10 mouse cellular contexts compared by ENCODE assay signal in the genomic region with DNA sequence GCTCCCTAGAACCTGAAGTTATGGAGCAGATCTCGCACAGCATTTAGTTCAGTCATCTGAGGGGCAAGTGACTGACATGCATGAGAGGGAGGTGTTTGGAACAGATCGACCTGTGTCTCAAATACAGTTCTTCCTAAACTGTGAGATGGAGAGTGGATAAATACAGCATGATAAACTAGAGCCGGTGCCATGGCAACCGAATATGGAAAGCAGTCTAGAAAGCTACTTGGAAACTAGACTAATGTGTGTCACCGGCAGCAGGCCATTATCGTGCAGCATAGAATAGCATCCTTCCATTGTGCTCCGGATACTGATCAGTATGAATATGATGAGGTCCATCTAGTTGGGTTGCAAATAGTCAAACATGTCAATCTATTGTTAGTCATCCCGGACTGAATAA. TPM values are rescaled to one million over a fixed set of nuclear protein-coding genes. Genes with fewer than 3 reads are reported as not detected.
DNase-seq lines count a peak whose midpoint lies in the region; ATAC-seq and TF ChIP-seq lines count a peak whose summit lies in the region.
"Had no signal": no experiment of that assay in that cellular context is flagged by ENCODE, and none has a peak within 500 bp of the region (broad histone marks: within the 10 kb centered on the region; RNA-seq: fewer than 3 reads in every experiment).

No protein-coding gene starts in this region.

- H3K27ac ChIP-seq in forebrain, postnatal 0 days (ENCODE audit: low read depth, low read length), result peak overlapping the region; percentile 45; the same call in 1 of the 2 replicates

- no peak overlapping the region for H3K9ac ChIP-seq in forebrain, postnatal 0 days

- no peaks in the 10 kb centered on the region for H3K9me3 ChIP-seq in forebrain, postnatal 0 days (ENCODE audit: low read length)

- peak; percentile 84 for ATAC-seq in forebrain, postnatal 0 days

- no peak overlapping the region for H3K4me2 ChIP-seq in forebrain, postnatal 0 days (ENCODE audit: low read depth)

- no peaks in the 10 kb centered on the region for H3K27me3 ChIP-seq in forebrain, postnatal 0 days (ENCODE audit: insufficient read depth, low read length)

- H3K36me3 ChIP-seq in forebrain, postnatal 0 days (ENCODE audit: insufficient read depth), result no peaks in the 10 kb centered on the region

- TF ChIP-seq CTCF in forebrain, postnatal 0 days (IDR thresholded peaks at IDR 0.05; ENCODE audit: low read depth), result no peak

- H3K4me3 ChIP-seq in forebrain, postnatal 0 days (ENCODE audit: low read depth, low read length), result no peak overlapping the region

- intact Hi-C loops in left cerebral cortex, postnatal 36 days (cut with DNase I), result no loop called here
- intact Hi-C loops in left cerebral cortex, postnatal 25 days (cut with DNase I), result no loop called here

- peaks cover 9% of the 10 kb centered on the region; the same call in 1 of the 2 replicates for H3K4me1 ChIP-seq in forebrain, postnatal 0 days (ENCODE audit: insufficient read depth)

- DNase-seq in left cerebral cortex, adult 18-20 months (ENCODE audit: low spot score in 2 of 2), result peak; percentile 48 to 56
- DNase-seq in left cerebral cortex, postnatal 36 days (ENCODE audit: low spot score in 2 of 2), result no peak
- DNase-seq in forebrain, postnatal 0 days, result peak; percentile 74
- peak; percentile 64 to 80 for DNase-seq in left cerebral cortex, postnatal 25 days (ENCODE audit: low spot score in 2 of 2)
- DNase-seq in right cerebral cortex, postnatal 4 days, result peak; percentile 51
- DNase-seq in adrenal gland, postnatal 10 days, result no peak
- no peak for DNase-seq in c-Kit-positive CD71-positive TER-119-positive erythroid progenitor cells, embryonic 14.5 days (ENCODE audit: low spot score)
- DNase-seq: embryo, embryonic 11 days; gastrocnemius, postnatal 10 days; kidney, postnatal 25 days had no signal

- 59% methylated on average over 8 of the region's 8 CpGs for WGBS in forebrain, postnatal 0 days

RNA-seq across cellular contexts. Expression of a gene that starts 17.5 kb away (rescaled TPM):
- total RNA-seq in left cerebral cortex, adult 18-20 months (2021), result 100 to 1,000 TPM; 202 to 221 TPM
- total RNA-seq in left cerebral cortex, postnatal 36 days (2021), result 100 to 1,000 TPM; 211 to 222 TPM
- 83.9 and 97.6 TPM in 2 replicates for total RNA-seq in forebrain, postnatal 0 days (2014; rRNA removed)
- 19.1 and 20.1 TPM in 2 replicates for polyA plus RNA-seq in forebrain, postnatal 0 days (2015; fragmentation: Nextera tagmentation; extraction: Ambion mirVana)
- 100 to 1,000 TPM; 199 to 207 TPM for total RNA-seq in left cerebral cortex, postnatal 25 days (2021)
- total RNA-seq in adrenal gland, postnatal 10 days (2021), result 10 to 100 TPM; 59.9 to 76.5 TPM

RNA-seq across cellular contexts. Expression of a gene that starts 17.7 kb away (rescaled TPM):
- 10 to 100 TPM; 12.0 to 15.3 TPM for total RNA-seq in left cerebral cortex, adult 18-20 months (2021)
- total RNA-seq in left cerebral cortex, postnatal 36 days (2021), result 10 to 100 TPM; 11.1 to 12.2 TPM
- 5.3 and 5.8 TPM in 2 replicates for total RNA-seq in forebrain, postnatal 0 days (2014; rRNA removed)
- polyA plus RNA-seq in forebrain, postnatal 0 days (2015; fragmentation: Nextera tagmentation; extraction: Ambion mirVana), result 3.5 and 6.9 TPM in 2 replicates
- total RNA-seq in left cerebral cortex, postnatal 25 days (2021), result 10 to 100 TPM; 11.9 to 12.4 TPM
- 1 to 10 TPM; 1.3 to 1.4 TPM for total RNA-seq in adrenal gland, postnatal 10 days (2021)

Comparison
In these comparisons a context has a peak if more than half of its experiments do, and no peak if none do; other contexts are left out.
1. DNase-seq: peak in left cerebral cortex, adult 18-20 months (2 of 2), forebrain, postnatal 0 days (single experiment), left cerebral cortex, postnatal 25 days (2 of 2) and right cerebral cortex, postnatal 4 days (single experiment); none in left cerebral cortex, postnatal 36 days (0 of 2), adrenal gland, postnatal 10 days (single experiment) and c-Kit-positive CD71-positive TER-119-positive erythroid progenitor cells, embryonic 14.5 days (single experiment).